Mouse (Mus musculus) macrophage (primary cell): ENCODE data around the gene Sema5a. TPM values are rescaled to one million over a fixed set of nuclear protein-coding genes. Genes with fewer than 3 reads are reported as not detected.

Experiments used
- H3K27ac ChIP-seq: fragments of 350-480 bp; formaldehyde crosslinking; 2 replicates; pipeline ENCODE4 v1.9.0; 2021
- H3K36me3 ChIP-seq: fragments of 350-480 bp; formaldehyde crosslinking; 2 replicates; pipeline ENCODE4 v1.9.0; 2021; ENCODE audit errors: inconsistent target
- H3K4me3 ChIP-seq: fragments of 350-480 bp; formaldehyde crosslinking; 2 replicates; pipeline ENCODE4 v1.9.0; 2021; ENCODE audit errors: inconsistent target
- H3K79me2 ChIP-seq: fragments of 350-480 bp; formaldehyde crosslinking; 2 replicates; pipeline ENCODE4 v1.9.0; 2021; ENCODE audit errors: inconsistent target
- WGBS: methylation state at CpG from one replicate; pipeline ENCODE4 v1.1.7; 2026; ENCODE audit warnings: inconsistent platforms; ENCODE audit not compliant: missing documents; 5-methylcytosine and 5-hydroxymethylcytosine counted together
- polyA plus RNA-seq: library from polyadenylated mRNA; stranded (reverse); fragments of 250-400 nt; gene quantifications from 3 replicates; pipeline ENCODE4 v1.2.4, GENCODE M21; 2018; ENCODE audit warnings: inconsistent platforms

The Sema5a gene
- polyA plus RNA-seq, 1 experiment from 2014 or later = not detected

GRCm38 (mm10) chr15:32306557-32307243, 62.1 kb downstream of the Sema5a start:
- Histone ChIP-seq H3K79me2 (no peaks in the 10 kb centered on the region), H3K27ac (no peak overlapping the region), H3K4me3 (no peak overlapping the region), H3K36me3 (no peaks in the 10 kb centered on the region)
- 47% methylated on average over 6 of the region's 6 CpGs for WGBS

GRCm38 (mm10) chr15:32310834-32311233, 66.2 kb downstream of the Sema5a start:
- Histone ChIP-seq H3K36me3 (no peaks in the 10 kb centered on the region), H3K4me3 (no peak overlapping the region), H3K79me2 (no peaks in the 10 kb centered on the region), H3K27ac (no peak overlapping the region)
- WGBS = 83% methylated on average over 8 of the region's 8 CpGs

GRCm38 (mm10) chr15:32311287-32311686, 66.7 kb downstream of the Sema5a start:
- Histone ChIP-seq H3K79me2 (no peaks in the 10 kb centered on the region), H3K27ac (no peak overlapping the region), H3K4me3 (no peak overlapping the region), H3K36me3 (no peaks in the 10 kb centered on the region)
- WGBS = 90% methylated on average over 8 of the region's 8 CpGs

GRCm38 (mm10) chr15:32317074-32317473, 72.5 kb downstream of the Sema5a start:
- Histone ChIP-seq H3K4me3 (no peak overlapping the region), H3K36me3 (no peaks in the 10 kb centered on the region), H3K79me2 (no peaks in the 10 kb centered on the region), H3K27ac (no peak overlapping the region)
- 94% methylated on average over 5 of the region's 5 CpGs for WGBS

- no peak overlapping the region for H3K27ac ChIP-seq
- WGBS = 82% methylated on average over 3 of the region's 3 CpGs
- H3K4me3 ChIP-seq = no peak overlapping the region
- no peaks in the 10 kb centered on the region for H3K36me3 ChIP-seq
- H3K79me2 ChIP-seq = no peaks in the 10 kb centered on the region
Observed at GRCm38 (mm10) chr15:32320739-32321138, 76.1 kb downstream of the Sema5a start.

- Histone ChIP-seq H3K36me3 (no peaks in the 10 kb centered on the region), H3K4me3 (no peak overlapping the region), H3K27ac (no peak overlapping the region), H3K79me2 (no peaks in the 10 kb centered on the region)
- WGBS = 97% methylated on average over 5 of the region's 5 CpGs
Observed at GRCm38 (mm10) chr15:32322455-32323220, 78.0 kb downstream of the Sema5a start.

GRCm38 (mm10) chr15:32323224-32323623, 78.6 kb downstream of the Sema5a start:
- Histone ChIP-seq H3K4me3 (no peak overlapping the region), H3K36me3 (no peaks in the 10 kb centered on the region), H3K79me2 (no peaks in the 10 kb centered on the region), H3K27ac (no peak overlapping the region)
- WGBS = 92% methylated on average over 4 of the region's 4 CpGs

GRCm38 (mm10) chr15:32324105-32324504, 79.5 kb downstream of the Sema5a start:
- H3K36me3 ChIP-seq = no peaks in the 10 kb centered on the region
- H3K79me2 ChIP-seq = no peaks in the 10 kb centered on the region
- H3K27ac ChIP-seq = no peak overlapping the region
- H3K4me3 ChIP-seq = no peak overlapping the region
- WGBS = 86% methylated on average over 7 of the region's 7 CpGs

- WGBS = 3% methylated on average over 4 of the region's 4 CpGs
- Histone ChIP-seq H3K4me3 (no peak overlapping the region), H3K36me3 (no peaks in the 10 kb centered on the region), H3K79me2 (no peaks in the 10 kb centered on the region), H3K27ac (no peak overlapping the region)
Observed at GRCm38 (mm10) chr15:32328370-32329004, 83.9 kb downstream of the Sema5a start.

- H3K79me2 ChIP-seq = no peaks in the 10 kb centered on the region
Observed at GRCm38 (mm10) chr15:32329670-32330330, 85.2 kb downstream of the Sema5a start.

GRCm38 (mm10) chr15:32330427-32330826, 85.8 kb downstream of the Sema5a start:
- no peak overlapping the region for H3K27ac ChIP-seq
- WGBS = 85% methylated on average over 8 of the region's 8 CpGs
- no peaks in the 10 kb centered on the region for H3K79me2 ChIP-seq
- no peaks in the 10 kb centered on the region for H3K36me3 ChIP-seq
- H3K4me3 ChIP-seq = no peak overlapping the region

More at GRCm38 (mm10) chr15:32329670-32330330, 85.2 kb downstream of the Sema5a start:
- Histone ChIP-seq H3K36me3 (no peaks in the 10 kb centered on the region), H3K4me3 (no peak overlapping the region), H3K27ac (no peak overlapping the region)
- WGBS = 87% methylated on average over 10 of the region's 10 CpGs

- Histone ChIP-seq H3K79me2 (no peaks in the 10 kb centered on the region), H3K36me3 (no peaks in the 10 kb centered on the region), H3K27ac (no peak overlapping the region), H3K4me3 (no peak overlapping the region)
- WGBS = 88% methylated on average over 2 of the region's 2 CpGs
Observed at GRCm38 (mm10) chr15:32331037-32331436, 86.4 kb downstream of the Sema5a start.

- H3K36me3 ChIP-seq = no peaks in the 10 kb centered on the region
- H3K4me3 ChIP-seq = no peak overlapping the region
- 84% methylated on average over 2 of the region's 2 CpGs for WGBS
- H3K79me2 ChIP-seq = no peaks in the 10 kb centered on the region
- no peak overlapping the region for H3K27ac ChIP-seq
Observed at GRCm38 (mm10) chr15:32333456-32333855, 88.8 kb downstream of the Sema5a start.

- WGBS = 97% methylated on average over 3 of the region's 3 CpGs
- no peak overlapping the region for H3K4me3 ChIP-seq
- H3K27ac ChIP-seq = no peak overlapping the region
- H3K79me2 ChIP-seq = no peaks in the 10 kb centered on the region
- no peaks in the 10 kb centered on the region for H3K36me3 ChIP-seq
Observed at GRCm38 (mm10) chr15:32337810-32338209, 93.2 kb downstream of the Sema5a start.
